Mouse (Mus musculus) spleen, adult 2 months (tissue): ENCODE measurements around the gene Dnaja4. TPM values are rescaled to one million over a fixed set of nuclear protein-coding genes. Genes with fewer than 3 reads are reported as not detected.

Experiments used
- DNase-seq, 2 experiments: peaks; one replicate each; pipeline versions ENCODE4 v3.0.0 to v3.0.0-alpha.2; 2012 to 2021; ENCODE audit warnings: low spot score in 2 of 2, low read depth in 1 of 2
- H3K27ac ChIP-seq: fragments of 200-500 bp; 2 replicates; pipeline ENCODE4 v1.5.1; 2012; ENCODE audit warnings: low read length, inconsistent platforms; ENCODE audit not compliant: insufficient read depth
- H3K27me3 ChIP-seq: fragments of 200-500 bp; 2 replicates; pipeline ENCODE4 v1.6.1; 2012; ENCODE audit warnings: mild to moderate bottlenecking, moderate library complexity, low read length, inconsistent platforms; ENCODE audit not compliant: control insufficient read depth, insufficient read depth
- H3K36me3 ChIP-seq: fragments of 200-500 bp; 2 replicates; pipeline ENCODE4 v1.6.1; 2012; ENCODE audit warnings: mild to moderate bottlenecking, low read length, inconsistent platforms; ENCODE audit not compliant: control insufficient read depth, insufficient read depth
- H3K4me1 ChIP-seq: fragments of 200-500 bp; 2 replicates; pipeline ENCODE4 v1.6.1; 2011; ENCODE audit warnings: inconsistent platforms; ENCODE audit not compliant: control insufficient read depth, insufficient read depth, insufficient read length
- H3K4me3 ChIP-seq: fragments of 200-500 bp; 2 replicates; pipeline ENCODE4 v1.5.1; 2011; ENCODE audit warnings: mild to moderate bottlenecking, inconsistent platforms; ENCODE audit not compliant: insufficient read depth, insufficient read length; ENCODE audit errors: extremely low read depth
- CTCF ChIP-seq: fragments of 200-500 bp; IDR thresholded peaks from 2 replicates; pipeline ENCODE4 v1.5.1; 2011; ENCODE audit warnings: mild to moderate bottlenecking, inconsistent platforms; ENCODE audit not compliant: insufficient read depth, insufficient read length, insufficient replicate concordance; ENCODE audit errors: extremely low read depth
- POLR2A ChIP-seq: fragments of 200-500 bp; IDR thresholded peaks from 2 replicates; pipeline ENCODE4 v1.6.1; 2011; ENCODE audit warnings: low read depth, low read length, inconsistent platforms
- whole genome bisulfite sequencing: fragments of 180-500 bp; shearing (Covaris S2); methylation state at CpG from one replicate; pipeline ENCODE4 v1.1.7; 2018; 5-methylcytosine and 5-hydroxymethylcytosine counted together
- polyA plus RNA-seq: library from polyadenylated mRNA; depleted of rRNA; stranded (reverse); fragments of >200 nt; gene quantifications from 2 replicates; pipeline ENCODE4 v1.2.3, GENCODE M21; 2012

Dnaja4 gene
- polyA plus RNA-seq, 1 experiment = 5.6 TPM

DNA sequence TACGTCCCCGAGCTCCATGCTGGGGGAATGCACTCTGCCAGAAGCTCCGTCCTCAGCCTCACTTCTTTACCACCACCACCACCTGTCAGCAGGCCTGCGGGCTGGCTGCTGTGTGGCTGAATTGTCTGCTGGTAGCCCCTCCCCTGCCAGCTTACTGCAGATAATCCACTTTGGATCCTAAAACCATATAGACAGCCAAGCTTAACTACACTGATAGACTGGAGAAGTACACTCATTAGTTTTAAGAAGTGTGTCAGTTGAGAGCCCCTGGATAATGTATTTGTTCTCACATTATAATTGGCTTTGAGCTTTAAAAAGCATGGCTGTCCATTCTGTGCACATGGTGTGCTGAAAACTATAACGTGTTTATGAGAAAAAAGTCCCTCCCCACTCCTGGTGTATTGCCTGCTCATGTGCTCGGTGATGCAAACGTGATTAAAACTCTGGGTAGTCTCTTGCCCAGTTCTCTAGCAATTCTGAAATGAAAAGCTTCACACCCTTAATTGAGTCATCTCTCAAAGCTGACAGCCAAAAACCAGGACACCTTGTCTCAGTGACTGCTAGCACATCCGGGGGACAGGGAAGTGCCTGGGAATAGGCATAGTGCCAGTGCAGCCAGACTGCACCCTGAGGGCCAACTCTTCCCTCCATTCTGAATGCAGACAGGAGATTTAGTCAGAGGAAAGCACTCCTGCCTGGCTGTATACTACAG lies 8.8 kb downstream of the Dnaja4 start:
- TF ChIP-seq POLR2A (no peak), CTCF (no peak)
- no peaks in the 10 kb centered on the region for H3K4me1 ChIP-seq
- no peak for DNase-seq
- H3K36me3 ChIP-seq = no peaks in the 10 kb centered on the region
- H3K4me3 ChIP-seq = no peak overlapping the region
- H3K27ac ChIP-seq = no peak overlapping the region
- no peaks in the 10 kb centered on the region for H3K27me3 ChIP-seq
- WGBS = 89% methylated on average over 8 of the region's 8 CpGs

DNA sequence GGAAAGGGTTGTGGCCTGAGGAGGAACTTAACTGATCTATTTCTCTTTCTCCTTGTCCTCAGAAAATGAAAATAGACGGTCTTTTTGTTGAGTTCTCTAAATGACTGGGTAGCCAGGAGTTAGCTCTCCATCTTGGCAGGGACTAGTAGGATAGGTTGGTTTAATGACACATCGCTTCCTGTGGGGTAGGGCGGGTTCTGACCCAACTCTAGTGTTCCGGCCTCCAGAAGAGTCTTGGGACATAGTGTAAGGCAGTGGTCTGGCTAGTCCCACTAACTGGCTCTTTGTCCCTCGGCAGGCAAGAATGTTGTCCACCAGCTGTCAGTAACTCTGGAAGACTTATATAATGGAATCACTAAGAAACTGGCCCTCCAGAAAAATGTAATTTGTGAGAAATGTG lies 9.4 kb downstream of the Dnaja4 start:
- 82% methylated on average over 5 of the region's 5 CpGs for WGBS
- no peak for DNase-seq

DNA sequence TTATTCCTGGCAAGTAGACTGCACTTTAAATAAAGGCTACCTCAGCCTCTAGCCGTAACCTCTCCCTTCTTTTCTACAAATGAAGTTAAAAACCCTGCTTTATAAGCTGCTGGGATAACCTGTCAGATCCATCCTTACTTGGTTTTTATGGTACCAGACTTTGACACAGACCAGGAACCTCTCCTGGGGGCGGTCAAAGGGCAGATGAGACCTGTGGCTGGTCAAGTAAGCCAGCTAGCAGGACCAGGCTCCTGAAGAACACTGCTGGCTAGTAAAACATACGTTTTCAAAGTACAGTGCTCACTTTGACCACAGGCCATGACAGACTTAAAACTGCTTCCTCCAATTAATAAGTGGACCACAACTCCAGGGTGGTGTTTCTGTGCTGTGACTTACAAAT lies 17.1 kb downstream of the Dnaja4 start:
- Histone ChIP-seq H3K4me1 (no peaks in the 10 kb centered on the region), H3K36me3 (peaks cover 29% of the 10 kb centered on the region), H3K27me3 (no peaks in the 10 kb centered on the region), H3K27ac (no peak overlapping the region), H3K4me3 (no peak overlapping the region)
- no peak for DNase-seq
- no peak for TF ChIP-seq POLR2A
- TF ChIP-seq CTCF = no peak
- 94% methylated on average over 3 of the region's 3 CpGs for WGBS

More for the DNA sequence above, 9.4 kb downstream of the Dnaja4 start:
- Histone ChIP-seq H3K27ac (no peak overlapping the region), H3K4me1 (no peaks in the 10 kb centered on the region), H3K4me3 (no peak overlapping the region), H3K27me3 (no peaks in the 10 kb centered on the region), H3K36me3 (0 out of 2 replicates have a peak, but pooled peaks cover 2% of the 10 kb centered on the region)
- TF ChIP-seq CTCF (no peak), POLR2A (no peak)

DNA sequence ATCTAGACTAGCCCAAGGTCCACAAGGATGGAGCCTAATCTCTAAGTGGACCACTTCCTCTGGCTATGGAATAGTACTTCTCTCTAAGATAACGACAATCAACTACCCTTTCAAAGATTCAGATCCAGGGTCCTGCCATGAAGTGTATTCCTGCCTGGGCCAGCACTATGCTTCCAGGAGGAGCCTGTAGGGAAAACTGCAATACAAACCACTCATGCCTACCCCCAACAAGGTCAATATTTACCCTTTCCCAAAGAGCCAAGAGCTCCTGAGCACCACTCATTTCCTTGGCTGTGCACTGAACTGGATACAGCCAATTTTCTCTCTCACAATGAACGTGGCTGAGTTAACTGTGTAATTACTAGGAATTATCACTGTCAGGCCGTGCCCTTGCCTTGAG lies 18.9 kb downstream of the Dnaja4 start:
- WGBS = 93% methylated on average over 3 of the region's 3 CpGs

DNA sequence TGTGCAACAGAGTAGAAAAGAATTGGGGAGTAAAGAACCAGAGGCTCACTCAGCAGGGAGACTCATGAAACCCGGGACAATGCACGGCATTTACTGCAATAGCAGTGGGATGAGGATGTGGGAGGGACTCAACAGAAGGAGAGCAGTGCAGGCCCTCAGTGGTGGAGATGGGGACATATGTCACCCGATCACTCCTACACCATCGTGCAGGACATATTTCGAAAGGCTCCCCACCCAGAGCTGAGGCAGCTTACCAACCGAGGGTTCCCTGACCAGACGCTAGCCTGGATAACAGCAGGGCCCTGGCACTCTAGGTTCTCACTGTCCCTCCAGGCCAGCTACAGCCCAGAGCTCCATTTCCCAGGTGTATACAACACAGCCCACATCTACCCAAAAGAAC lies 23.5 kb downstream of the Dnaja4 start:
- H3K4me3 ChIP-seq = no peak overlapping the region
- no peak for DNase-seq
- TF ChIP-seq POLR2A = no peak
- no peak for TF ChIP-seq CTCF
- WGBS = 92% methylated on average over 7 of the region's 7 CpGs
- no peak overlapping the region for H3K27ac ChIP-seq
- H3K4me1 ChIP-seq = no peaks in the 10 kb centered on the region
- H3K27me3 ChIP-seq = no peaks in the 10 kb centered on the region
- H3K36me3 ChIP-seq = peaks cover 43% of the 10 kb centered on the region

More for the DNA sequence above, 18.9 kb downstream of the Dnaja4 start:
- H3K27ac ChIP-seq = no peak overlapping the region
- TF ChIP-seq CTCF (no peak), POLR2A (no peak)
- H3K4me1 ChIP-seq = no peaks in the 10 kb centered on the region
- no peak overlapping the region for H3K4me3 ChIP-seq
- H3K27me3 ChIP-seq = no peaks in the 10 kb centered on the region
- H3K36me3 ChIP-seq = peaks cover 39% of the 10 kb centered on the region
- no peak for DNase-seq

DNA sequence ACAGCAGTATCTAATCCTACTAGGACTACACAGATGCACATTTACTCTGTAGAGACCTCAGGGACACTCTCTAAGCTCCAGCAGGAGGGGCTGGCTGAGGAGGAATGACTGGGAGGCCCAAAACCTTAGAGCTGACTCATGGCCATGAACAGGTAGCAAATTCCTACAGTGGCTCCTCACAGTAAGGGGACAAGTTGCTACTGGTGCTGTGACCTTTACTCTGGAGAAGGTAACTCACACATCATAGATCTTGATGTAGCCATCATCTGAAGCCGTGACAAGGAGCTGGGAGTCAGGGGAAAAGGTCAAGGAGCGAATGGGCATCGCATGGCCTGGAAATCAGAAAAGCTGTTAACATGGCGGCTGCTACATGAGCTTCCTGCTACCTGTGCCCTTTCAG lies 23.9 kb downstream of the Dnaja4 start:
- no peak for DNase-seq
- peaks cover 44% of the 10 kb centered on the region for H3K36me3 ChIP-seq
- no peaks in the 10 kb centered on the region for H3K27me3 ChIP-seq
- TF ChIP-seq POLR2A (no peak), CTCF (no peak)
- WGBS = 93% methylated on average over 4 of the region's 4 CpGs
- no peak overlapping the region for H3K27ac ChIP-seq
- no peaks in the 10 kb centered on the region for H3K4me1 ChIP-seq
- no peak overlapping the region for H3K4me3 ChIP-seq

DNA sequence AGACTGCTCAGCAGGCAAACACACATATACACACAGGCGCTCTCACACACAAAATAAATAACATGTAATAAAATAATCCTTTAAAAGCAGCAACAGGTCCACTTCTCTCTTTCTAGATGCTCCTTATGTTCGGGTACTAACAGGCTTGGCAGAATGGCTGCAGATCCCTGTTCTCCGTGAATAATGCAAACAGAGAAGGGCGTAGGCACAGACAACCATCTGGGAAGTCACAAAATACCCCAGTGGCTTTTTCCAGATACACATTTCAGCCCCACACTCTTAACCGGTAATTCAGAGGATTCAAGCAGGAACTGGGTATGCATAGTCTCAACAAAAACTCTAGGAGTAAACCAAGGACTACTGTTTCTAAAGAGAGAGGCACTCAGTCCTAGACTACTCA lies 27.6 kb downstream of the Dnaja4 start:
- Histone ChIP-seq H3K27me3 (no peaks in the 10 kb centered on the region), H3K36me3 (peaks cover 37% of the 10 kb centered on the region), H3K4me1 (no peaks in the 10 kb centered on the region), H3K27ac (no peak overlapping the region), H3K4me3 (no peak overlapping the region)
- whole genome bisulfite sequencing = 89% methylated on average over 5 of the region's 5 CpGs
- TF ChIP-seq POLR2A (no peak), CTCF (no peak)
- DNase-seq = no peak
